In the genomic region with DNA sequence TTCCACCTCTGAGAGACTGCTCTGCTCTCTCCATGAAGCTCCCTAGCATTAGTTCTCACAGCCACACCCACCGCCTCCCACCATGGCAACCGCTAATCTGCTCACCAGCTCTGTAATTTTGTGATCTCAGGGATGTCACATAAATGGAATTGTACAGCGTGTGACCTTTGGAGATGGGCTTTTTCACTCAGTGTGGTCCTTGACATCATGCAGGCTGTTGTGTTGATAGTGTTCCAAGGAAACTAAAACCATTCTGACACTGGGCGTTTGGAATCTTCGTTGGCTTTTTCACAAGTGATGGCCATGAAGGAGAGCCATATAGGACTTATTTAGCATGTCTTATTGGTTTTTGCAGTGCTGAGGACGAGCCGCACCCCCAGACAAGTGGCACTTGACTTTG, we compare ENCODE assay signal across 18 mouse cellular contexts. TPM values are rescaled to one million over a fixed set of nuclear protein-coding genes. Genes with fewer than 3 reads are reported as not detected.
A peak's percentile ranks its signal among the peaks of the same experiment; 100 is the strongest.
DNase-seq lines count a peak whose midpoint lies in the region; ATAC-seq and TF ChIP-seq lines count a peak whose summit lies in the region.
"Had no signal": no experiment of that assay in that cellular context is flagged by ENCODE, and none has a peak within 500 bp of the region (broad histone marks: within the 10 kb centered on the region; RNA-seq: fewer than 3 reads in every experiment).

No protein-coding gene starts in this region.

- WGBS in embryonic facial prominence, embryonic 14.5 days: 83% methylated on average over 7 of the region's 7 CpGs
- WGBS in embryonic facial prominence, embryonic 10.5 days: 83% methylated on average over 7 of the region's 7 CpGs
- WGBS in liver, embryonic 13.5 days (ENCODE audit: insufficient replicate concordance): 77% methylated on average over 7 of the region's 7 CpGs
- WGBS in liver, postnatal 0 days (ENCODE audit: insufficient replicate concordance): 81% methylated on average over 7 of the region's 7 CpGs
- WGBS in heart, adult 2 months: 67% methylated on average over 7 of the region's 7 CpGs

- intact Hi-C loops in heart, adult 2 months (cut with DNase I): no loop called here

- H3K9me3 ChIP-seq in embryonic facial prominence, embryonic 14.5 days (ENCODE audit: control insufficient read depth, low read length): no peaks in the 10 kb centered on the region
- no peaks in the 10 kb centered on the region for H3K9me3 ChIP-seq in embryonic facial prominence, embryonic 10.5 days
- H3K9me3 ChIP-seq in liver, embryonic 13.5 days (replicated peaks): no peaks in the 10 kb centered on the region
- H3K9me3 ChIP-seq in liver, postnatal 0 days (ENCODE audit: low read length): no peaks in the 10 kb centered on the region
- H3K9me3 ChIP-seq: limb, embryonic 15.5 days had no signal

- H3K4me3 ChIP-seq in embryonic facial prominence, embryonic 14.5 days (ENCODE audit: low read depth, low read length): no peak overlapping the region
- no peak overlapping the region for H3K4me3 ChIP-seq in embryonic facial prominence, embryonic 10.5 days
- no peak overlapping the region for H3K4me3 ChIP-seq in liver, embryonic 13.5 days (replicated peaks)
- H3K4me3 ChIP-seq in liver, postnatal 0 days (ENCODE audit: low read depth, low read length): no peak overlapping the region
- no peak overlapping the region for H3K4me3 ChIP-seq in heart, adult 2 months
- H3K4me3 ChIP-seq: limb, embryonic 15.5 days had no signal

- TF ChIP-seq POLR2A in heart, adult 2 months (IDR thresholded peaks at IDR 0.05; ENCODE audit: insufficient read depth, low read depth, low read length): no peak

- no peak for TF ChIP-seq EP300 in liver, postnatal 0 days (IDR thresholded peaks at IDR 0.05; ENCODE audit: low read depth)
- TF ChIP-seq EP300 in heart, adult 2 months (IDR thresholded peaks at IDR 0.05; ENCODE audit: insufficient read depth, low read depth, low read length): no peak

- no peaks in the 10 kb centered on the region for H3K36me3 ChIP-seq in embryonic facial prominence, embryonic 14.5 days (ENCODE audit: control insufficient read depth, insufficient read depth, low read length)
- peaks cover 19% of the 10 kb centered on the region for H3K36me3 ChIP-seq in embryonic facial prominence, embryonic 10.5 days (replicated peaks)
- H3K36me3 ChIP-seq in liver, embryonic 13.5 days: peaks cover 54% of the 10 kb centered on the region
- peaks cover 14% of the 10 kb centered on the region for H3K36me3 ChIP-seq in liver, postnatal 0 days (replicated peaks; ENCODE audit: insufficient read depth, low read length)
- H3K36me3 ChIP-seq in heart, adult 2 months (ENCODE audit: control insufficient read depth, insufficient read depth, low read length): no peaks in the 10 kb centered on the region; the same call in 1 of the 2 replicates

- no peak for TF ChIP-seq CTCF in liver, postnatal 0 days (IDR thresholded peaks at IDR 0.05; ENCODE audit: low read depth)
- no peak for TF ChIP-seq CTCF in heart, adult 2 months (IDR thresholded peaks at IDR 0.05)

- peak; percentile 27 for DNase-seq in embryonic facial prominence, embryonic 14.5 days (ENCODE audit: low spot score)
- no peak for DNase-seq in embryonic facial prominence, embryonic 10.5 days (ENCODE audit: low spot score)
- no peak for DNase-seq in liver, embryonic 13.5 days
- no peak for DNase-seq in liver, postnatal 0 days
- peak; percentile 17 for DNase-seq in ZHBTc4 (ENCODE audit: low read depth, low spot score)
- DNase-seq in brain, adult 2 months (ENCODE audit: low read depth, low spot score): peak; percentile 78
- DNase-seq in heart, adult 2 months: no peak
- DNase-seq: cerebellum, adult 8-10 months; gastrocnemius, postnatal 10 days; heart, adult 11 months; heart, postnatal 4 days; kidney, adult 18-20 months; kidney, postnatal 10 days; lung, adult 2 months; lung, postnatal 36 days; thymus, postnatal 25 days had no signal

- H3K27me3 ChIP-seq in embryonic facial prominence, embryonic 14.5 days (replicated peaks; ENCODE audit: control insufficient read depth, insufficient read depth, low read length): no peaks in the 10 kb centered on the region
- no peaks in the 10 kb centered on the region for H3K27me3 ChIP-seq in embryonic facial prominence, embryonic 10.5 days (replicated peaks; ENCODE audit: low read depth, poor library complexity, severe bottlenecking)
- H3K27me3 ChIP-seq in liver, embryonic 13.5 days: no peaks in the 10 kb centered on the region
- H3K27me3 ChIP-seq in liver, postnatal 0 days (ENCODE audit: insufficient read depth, low read length): no peaks in the 10 kb centered on the region
- H3K27me3 ChIP-seq in heart, adult 2 months (ENCODE audit: control insufficient read depth, insufficient read depth, low read length): no peaks in the 10 kb centered on the region
- H3K27me3 ChIP-seq: limb, embryonic 15.5 days had no signal

- H3K9ac ChIP-seq in embryonic facial prominence, embryonic 14.5 days (ENCODE audit: low read depth, low read length): no peak overlapping the region
- H3K9ac ChIP-seq in liver, embryonic 13.5 days: 0 out of 2 replicates have a peak overlapping the region, but pooled peaks have one; percentile 9
- no peak overlapping the region for H3K9ac ChIP-seq in liver, postnatal 0 days (replicated peaks)
- H3K9ac ChIP-seq in heart, adult 2 months (ENCODE audit: low read depth, low read length): no peak overlapping the region
- H3K9ac ChIP-seq: limb, embryonic 15.5 days had no signal

- H3K4me1 ChIP-seq in embryonic facial prominence, embryonic 14.5 days (ENCODE audit: control insufficient read depth, insufficient read depth, low read length): peaks cover 29% of the 10 kb centered on the region
- H3K4me1 ChIP-seq in embryonic facial prominence, embryonic 10.5 days: peaks cover 45% of the 10 kb centered on the region
- H3K4me1 ChIP-seq in liver, embryonic 13.5 days (replicated peaks): peaks cover 86% of the 10 kb centered on the region
- H3K4me1 ChIP-seq in liver, postnatal 0 days (ENCODE audit: insufficient read depth): peaks cover 55% of the 10 kb centered on the region
- peaks cover 7% of the 10 kb centered on the region for H3K4me1 ChIP-seq in heart, adult 2 months (ENCODE audit: control insufficient read depth, insufficient read depth, low read length)

- H3K4me2 ChIP-seq in embryonic facial prominence, embryonic 14.5 days (ENCODE audit: low read depth, low read length): no peak overlapping the region
- no peak overlapping the region for H3K4me2 ChIP-seq in liver, embryonic 13.5 days
- no peak overlapping the region for H3K4me2 ChIP-seq in liver, postnatal 0 days (ENCODE audit: low read depth, low read length)
- H3K4me2 ChIP-seq: limb, embryonic 15.5 days had no signal

- no peak overlapping the region for H3K27ac ChIP-seq in embryonic facial prominence, embryonic 14.5 days (replicated peaks; ENCODE audit: low read depth, low read length)
- H3K27ac ChIP-seq in embryonic facial prominence, embryonic 10.5 days (replicated peaks): no peak overlapping the region
- H3K27ac ChIP-seq in liver, embryonic 13.5 days: peak overlapping the region; percentile 61; the same call in 1 of the 2 replicates
- H3K27ac ChIP-seq in liver, postnatal 0 days (ENCODE audit: low read depth): no peak overlapping the region
- H3K27ac ChIP-seq in heart, adult 2 months: no peak overlapping the region
- H3K27ac ChIP-seq: limb, embryonic 15.5 days had no signal

- ATAC-seq in embryonic facial prominence, embryonic 14.5 days (ENCODE audit: low read depth): no peak
- no peak for ATAC-seq in liver, embryonic 13.5 days (ENCODE audit: low read depth)
- ATAC-seq in liver, postnatal 0 days: no peak
- ATAC-seq: activated CD4-positive, CD25-positive, alpha-beta regulatory T cell, adult 4 months had no signal

- H3K79me2 ChIP-seq in heart, adult 2 months (replicated peaks; ENCODE audit: control insufficient read depth, insufficient read depth, low read length): peaks cover 15% of the 10 kb centered on the region

RNA-seq across cellular contexts. Expression of gene Ap2a2, which starts 4.6 kb away (rescaled TPM):
- polyA plus RNA-seq in embryonic facial prominence, embryonic 14.5 days (2014; fragmentation: Nextera tagmentation; extraction: Ambion mirVana): 68.0 and 73.8 TPM in 2 replicates
- 98.1 and 99.2 TPM in 2 replicates for polyA plus RNA-seq in embryonic facial prominence, embryonic 10.5 days (2016; fragmentation: Nextera tagmentation; extraction: Ambion mirVana)
- 65.4 and 73.2 TPM in 2 replicates for polyA plus RNA-seq in liver, embryonic 13.5 days (2015; fragmentation: Nextera tagmentation; extraction: Ambion mirVana)
- polyA plus RNA-seq in liver, postnatal 0 days (2015; fragmentation: Nextera tagmentation; extraction: Ambion mirVana): 27.8 and 33.8 TPM in 2 replicates
- 10 to 100 TPM; 55.1 to 58.3 TPM for total RNA-seq in heart, adult 2 months (2021)
- polyA plus RNA-seq in heart, adult 2 months (2012; rRNA removed): 28.5 and 29.9 TPM in 2 replicates

RNA-seq across cellular contexts. Expression of gene Chid1, which starts 26.9 kb away (rescaled TPM):
- 47.4 and 47.9 TPM in 2 replicates for polyA plus RNA-seq in embryonic facial prominence, embryonic 14.5 days (2014; fragmentation: Nextera tagmentation; extraction: Ambion mirVana)
- polyA plus RNA-seq in embryonic facial prominence, embryonic 10.5 days (2016; fragmentation: Nextera tagmentation; extraction: Ambion mirVana): 23.8 and 24.3 TPM in 2 replicates
- 28.0 and 31.3 TPM in 2 replicates for polyA plus RNA-seq in liver, embryonic 13.5 days (2015; fragmentation: Nextera tagmentation; extraction: Ambion mirVana)
- 12.6 and 14.7 TPM in 2 replicates for polyA plus RNA-seq in liver, postnatal 0 days (2015; fragmentation: Nextera tagmentation; extraction: Ambion mirVana)
- total RNA-seq in heart, adult 2 months (2021): 10 to 100 TPM; 45.9 to 52.7 TPM
- 20.2 and 30.1 TPM in 2 replicates for polyA plus RNA-seq in heart, adult 2 months (2012; rRNA removed)

Comparison
In these comparisons a context has a peak if more than half of its experiments do, and no peak if none do; other contexts are left out.
1. DNase-seq: peak in embryonic facial prominence, embryonic 14.5 days (single experiment), ZHBTc4 (single experiment) and brain, adult 2 months (single experiment); none in embryonic facial prominence, embryonic 10.5 days (single experiment), liver, embryonic 13.5 days (single experiment), liver, postnatal 0 days (single experiment) and heart, adult 2 months (0 of 2).